ENCODE assay signal across 18 mouse cellular contexts in genomic region chr10:43666262-43667085, GRCm38 (mm10).
DNase-seq lines count a peak whose midpoint lies in the region; ATAC-seq and TF ChIP-seq lines count a peak whose summit lies in the region.
"Had no signal": no experiment of that assay in that cellular context is flagged by ENCODE, and none has a peak within 500 bp of the region (broad histone marks: within the 10 kb centered on the region; RNA-seq: fewer than 3 reads in every experiment).

No protein-coding gene starts in this region.

- H3K4me1 ChIP-seq in heart, embryonic 16.5 days (ENCODE audit: control insufficient read depth, insufficient read depth, low read length), result peaks cover 4% of the 10 kb centered on the region; the same call in 1 of the 2 replicates
- no peaks in the 10 kb centered on the region for H3K4me1 ChIP-seq in heart, adult 2 months (ENCODE audit: control insufficient read depth, insufficient read depth, low read length)
- H3K4me1 ChIP-seq in MEL (ENCODE audit: control insufficient read depth in 1 of 2, insufficient read depth in 2 of 2, low read length in 2 of 2), result peaks cover 19 to 51% of the 10 kb centered on the region in 2 experiments
- no peaks in the 10 kb centered on the region for H3K4me1 ChIP-seq in intestine, postnatal 0 days (replicated peaks; ENCODE audit: control insufficient read depth, insufficient read depth, low read length)
- H3K4me1 ChIP-seq in forebrain, embryonic 10.5 days, result peaks cover 5% of the 10 kb centered on the region
- peaks cover 35% of the 10 kb centered on the region for H3K4me1 ChIP-seq in kidney, embryonic 15.5 days
- H3K4me1 ChIP-seq: midbrain, embryonic 12.5 days; neural tube, embryonic 12.5 days had no signal

- DNase-seq in heart, adult 2 months, result no peak
- DNase-seq in MEL (ENCODE audit: low read depth, low spot score), result peak; percentile 82
- DNase-seq in spleen, postnatal 10 days (ENCODE audit: low spot score in 2 of 2), result peak; percentile 60 to 86
- DNase-seq in forebrain, embryonic 10.5 days (ENCODE audit: extremely low spot score, low spot score), result no peak
- DNase-seq in cerebellum, postnatal 10 days, result no peak
- DNase-seq: cerebellum, adult 9-11 months; heart, postnatal 14 days; kidney, adult 2 months; layer of hippocampus, adult 9-11 months; retina, postnatal 1 day; thymus, adult 18-20 months had no signal

- no peaks in the 10 kb centered on the region for H3K27me3 ChIP-seq in heart, embryonic 16.5 days (ENCODE audit: control insufficient read depth, insufficient read depth, low read length)
- no peaks in the 10 kb centered on the region for H3K27me3 ChIP-seq in heart, adult 2 months (ENCODE audit: control insufficient read depth, insufficient read depth, low read length)
- no peaks in the 10 kb centered on the region for H3K27me3 ChIP-seq in MEL (ENCODE audit: control insufficient read depth in 1 of 2, insufficient read depth in 2 of 2, low read length in 2 of 2)
- H3K27me3 ChIP-seq in intestine, postnatal 0 days (replicated peaks; ENCODE audit: control insufficient read depth, insufficient read depth, low read length), result no peaks in the 10 kb centered on the region
- H3K27me3 ChIP-seq in forebrain, embryonic 10.5 days (ENCODE audit: poor library complexity, severe bottlenecking), result 0 out of 2 replicates have a peak, but pooled peaks cover 7% of the 10 kb centered on the region
- H3K27me3 ChIP-seq in kidney, embryonic 15.5 days, result no peaks in the 10 kb centered on the region
- H3K27me3 ChIP-seq: limb, embryonic 13.5 days; neural tube, embryonic 12.5 days had no signal

- no peaks in the 10 kb centered on the region for H3K9me3 ChIP-seq in heart, embryonic 16.5 days (replicated peaks; ENCODE audit: control insufficient read depth, low read length)
- no peaks in the 10 kb centered on the region for H3K9me3 ChIP-seq in MEL (replicated peaks; ENCODE audit: insufficient read depth, low read length)
- H3K9me3 ChIP-seq in intestine, postnatal 0 days (ENCODE audit: control insufficient read depth), result no peaks in the 10 kb centered on the region
- H3K9me3 ChIP-seq in forebrain, embryonic 10.5 days, result no peaks in the 10 kb centered on the region
- no peaks in the 10 kb centered on the region for H3K9me3 ChIP-seq in kidney, embryonic 15.5 days (replicated peaks)
- H3K9me3 ChIP-seq: limb, embryonic 13.5 days; midbrain, embryonic 12.5 days; neural tube, embryonic 12.5 days had no signal

- no peak for TF ChIP-seq RAD21 in MEL (IDR thresholded peaks at IDR 0.05; ENCODE audit: low read depth, low read length)

- H3K9ac ChIP-seq in heart, embryonic 16.5 days (ENCODE audit: low read length), result no peak overlapping the region
- no peak overlapping the region for H3K9ac ChIP-seq in heart, adult 2 months (ENCODE audit: low read depth, low read length)
- H3K9ac ChIP-seq in MEL (ENCODE audit: control insufficient read depth, low read depth, low read length, poor library complexity, severe bottlenecking), result peak overlapping the region; percentile 85
- no peak overlapping the region for H3K9ac ChIP-seq in intestine, postnatal 0 days (ENCODE audit: low read depth, low read length)
- no peak overlapping the region for H3K9ac ChIP-seq in kidney, embryonic 15.5 days
- H3K9ac ChIP-seq: limb, embryonic 13.5 days; midbrain, embryonic 12.5 days; neural tube, embryonic 12.5 days had no signal

- intact Hi-C loops in heart, adult 2 months (cut with DNase I), result no loop called here

- H3K4me2 ChIP-seq in heart, embryonic 16.5 days (ENCODE audit: low read depth, low read length), result peak overlapping the region; percentile 50; the same call in 1 of the 2 replicates
- H3K4me2 ChIP-seq in intestine, postnatal 0 days (replicated peaks; ENCODE audit: low read depth), result 0 out of 2 replicates have a peak overlapping the region, but pooled peaks have one; percentile 41
- no peak overlapping the region for H3K4me2 ChIP-seq in kidney, embryonic 15.5 days
- H3K4me2 ChIP-seq: midbrain, embryonic 12.5 days had no signal

- no peak for TF ChIP-seq EP300 in heart, adult 2 months (IDR thresholded peaks at IDR 0.05; ENCODE audit: insufficient read depth, low read depth, low read length)
- TF ChIP-seq EP300 in MEL (IDR thresholded peaks at IDR 0.05; ENCODE audit: low read depth in 1 of 2, low read length in 2 of 2), result peak in 1 of 2 experiments; percentile 16; a peak in 1 of 4 replicates

- WGBS in heart, embryonic 16.5 days, result 64% methylated on average over 9 of the region's 9 CpGs
- WGBS in heart, adult 2 months, result 75% methylated on average over 9 of the region's 9 CpGs
- 62% methylated on average over 9 of the region's 9 CpGs for WGBS in intestine, postnatal 0 days
- 82% methylated on average over 9 of the region's 9 CpGs for WGBS in forebrain, embryonic 10.5 days
- 67% methylated on average over 9 of the region's 9 CpGs for WGBS in kidney, embryonic 15.5 days

- no peaks in the 10 kb centered on the region for H3K79me2 ChIP-seq in heart, adult 2 months (replicated peaks; ENCODE audit: control insufficient read depth, insufficient read depth, low read length)
- H3K79me2 ChIP-seq in MEL (ENCODE audit: control insufficient read depth, insufficient read depth, low read length, poor library complexity), result no peaks in the 10 kb centered on the region; the same call in 1 of the 2 replicates

- no peak for TF ChIP-seq POLR2A in heart, adult 2 months (IDR thresholded peaks at IDR 0.05; ENCODE audit: insufficient read depth, low read depth, low read length)
- peak in 1 of 2 experiments; percentile 39; a peak in 2 of 4 replicates for TF ChIP-seq POLR2A in MEL (IDR thresholded peaks at IDR 0.05; ENCODE audit: control insufficient read depth in 1 of 2, insufficient read depth in 1 of 2, low read depth in 1 of 2, low read length in 2 of 2, poor library complexity in 1 of 2)

- no peak overlapping the region for H3K4me3 ChIP-seq in heart, embryonic 16.5 days (ENCODE audit: low read length)
- no peak overlapping the region for H3K4me3 ChIP-seq in heart, adult 2 months
- H3K4me3 ChIP-seq in MEL (ENCODE audit: control insufficient read depth in 1 of 2, insufficient read depth in 1 of 2, low read depth in 2 of 2, low read length in 2 of 2), result peak overlapping the region; percentile 72 to 89
- H3K4me3 ChIP-seq in intestine, postnatal 0 days (ENCODE audit: low read depth, low read length), result no peak overlapping the region
- H3K4me3 ChIP-seq in forebrain, embryonic 10.5 days, result no peak overlapping the region
- no peak overlapping the region for H3K4me3 ChIP-seq in kidney, embryonic 15.5 days (replicated peaks)
- H3K4me3 ChIP-seq: limb, embryonic 13.5 days; midbrain, embryonic 12.5 days; neural tube, embryonic 12.5 days had no signal

- no peak for ATAC-seq in heart, embryonic 16.5 days (replicated peaks; ENCODE audit: extremely low read depth, insufficient read depth, low FRiP score)
- ATAC-seq in intestine, postnatal 0 days, result no peak
- ATAC-seq in kidney, embryonic 15.5 days (replicated peaks; ENCODE audit: low FRiP score), result no peak
- ATAC-seq: CD4-positive, CD25-positive, alpha-beta regulatory T cell, adult 4 months had no signal

- TF ChIP-seq CTCF in heart, adult 2 months (IDR thresholded peaks at IDR 0.05), result no peak
- no peak for TF ChIP-seq CTCF in MEL (IDR thresholded peaks at IDR 0.05 in 2 of 3, conservative IDR thresholded peaks at IDR 0.05 in 1 of 3; ENCODE audit: control insufficient read depth in 1 of 3, insufficient read depth in 1 of 3, low read depth in 2 of 3, low read length in 3 of 3, poor library complexity in 1 of 3, severe bottlenecking in 1 of 3)
- no peak for TF ChIP-seq CTCF in intestine, postnatal 0 days (IDR thresholded peaks at IDR 0.05; ENCODE audit: low read depth)

- no peak overlapping the region for H3K27ac ChIP-seq in heart, embryonic 16.5 days (ENCODE audit: low read length)
- H3K27ac ChIP-seq in heart, adult 2 months, result no peak overlapping the region
- H3K27ac ChIP-seq in MEL (ENCODE audit: control insufficient read depth, low read depth, low read length), result peak overlapping the region; percentile 99
- H3K27ac ChIP-seq in intestine, postnatal 0 days (ENCODE audit: low read depth, low read length), result no peak overlapping the region
- H3K27ac ChIP-seq in forebrain, embryonic 10.5 days, result no peak overlapping the region
- no peak overlapping the region for H3K27ac ChIP-seq in kidney, embryonic 15.5 days
- H3K27ac ChIP-seq: limb, embryonic 13.5 days; midbrain, embryonic 12.5 days; neural tube, embryonic 12.5 days had no signal

- H3K36me3 ChIP-seq in heart, embryonic 16.5 days (ENCODE audit: control insufficient read depth, insufficient read depth), result no peaks in the 10 kb centered on the region
- no peaks in the 10 kb centered on the region for H3K36me3 ChIP-seq in heart, adult 2 months (ENCODE audit: control insufficient read depth, insufficient read depth, low read length)
- H3K36me3 ChIP-seq in MEL (ENCODE audit: control insufficient read depth in 1 of 2, insufficient read depth in 2 of 2, low read length in 2 of 2), result peaks cover 0 to 53% of the 10 kb centered on the region in 2 experiments; a peak in 2 of 4 replicates
- H3K36me3 ChIP-seq in intestine, postnatal 0 days (ENCODE audit: control insufficient read depth, insufficient read depth), result no peaks in the 10 kb centered on the region
- no peaks in the 10 kb centered on the region for H3K36me3 ChIP-seq in forebrain, embryonic 10.5 days (replicated peaks)
- H3K36me3 ChIP-seq in kidney, embryonic 15.5 days, result no peaks in the 10 kb centered on the region
- H3K36me3 ChIP-seq: limb, embryonic 13.5 days; midbrain, embryonic 12.5 days; neural tube, embryonic 12.5 days had no signal

TF ChIP-seq in MEL, 35 proteins besides CTCF, POLR2A, EP300 and RAD21 (continues in another document):
- TF ChIP-seq NRF1 (IDR thresholded peaks at IDR 0.05; ENCODE audit: insufficient read depth, low read depth, low read length, poor library complexity, severe bottlenecking) (no peak), ZC3H11A (IDR thresholded peaks at IDR 0.05; ENCODE audit: low read depth, low read length) (no peak), KAT2A (conservative IDR thresholded peaks at IDR 0.05; ENCODE audit: low read depth, low read length) (no peak), USF1 (IDR thresholded peaks at IDR 0.05; ENCODE audit: low read depth, low read length) (no peak), CHD2 (IDR thresholded peaks at IDR 0.05; ENCODE audit: low read length) (no peak), HCFC1 (IDR thresholded peaks at IDR 0.05; ENCODE audit: low read depth, low read length) (no peak; the same call in 1 of the 2 replicates), TAL1 (IDR thresholded peaks at IDR 0.05; ENCODE audit: low read length) (no peak), MAX (IDR thresholded peaks at IDR 0.05; ENCODE audit: low read length) (no peak; the same call in none of the 2 replicates), MAZ (IDR thresholded peaks at IDR 0.05; ENCODE audit: low read depth, low read length) (no peak; the same call in 1 of the 2 replicates), E2F4 (IDR thresholded peaks at IDR 0.05; ENCODE audit: borderline replicate concordance, low read depth, low read length) (no peak), MYB (IDR thresholded peaks at IDR 0.05; ENCODE audit: low read depth, low read length) (no peak), JUND (IDR thresholded peaks at IDR 0.05; ENCODE audit: low read depth, low read length) (no peak), POLR2AphosphoS5 (IDR thresholded peaks at IDR 0.05; ENCODE audit: borderline replicate concordance, low read depth, low read length) (no peak)

Comparison
In these comparisons a context has a peak if more than half of its experiments do, and no peak if none do; other contexts are left out.
1. H3K4me3 ChIP-seq: peak in MEL (2 of 2); none in heart, embryonic 16.5 days (single experiment), heart, adult 2 months (single experiment), intestine, postnatal 0 days (single experiment), forebrain, embryonic 10.5 days (single experiment) and kidney, embryonic 15.5 days (single experiment).
2. DNase-seq: peak in MEL (single experiment) and spleen, postnatal 10 days (2 of 2); none in heart, adult 2 months (0 of 2), forebrain, embryonic 10.5 days (single experiment) and cerebellum, postnatal 10 days (0 of 2).